Mouse (Mus musculus) spleen, adult 12 weeks (tissue): ENCODE data around the gene Nectin1.

Source experiments
- DNase-seq: peaks from one replicate; pipeline ENCODE4 v3.0.0; 2022; ENCODE audit warnings: low spot score

The Nectin1 gene

DNA sequence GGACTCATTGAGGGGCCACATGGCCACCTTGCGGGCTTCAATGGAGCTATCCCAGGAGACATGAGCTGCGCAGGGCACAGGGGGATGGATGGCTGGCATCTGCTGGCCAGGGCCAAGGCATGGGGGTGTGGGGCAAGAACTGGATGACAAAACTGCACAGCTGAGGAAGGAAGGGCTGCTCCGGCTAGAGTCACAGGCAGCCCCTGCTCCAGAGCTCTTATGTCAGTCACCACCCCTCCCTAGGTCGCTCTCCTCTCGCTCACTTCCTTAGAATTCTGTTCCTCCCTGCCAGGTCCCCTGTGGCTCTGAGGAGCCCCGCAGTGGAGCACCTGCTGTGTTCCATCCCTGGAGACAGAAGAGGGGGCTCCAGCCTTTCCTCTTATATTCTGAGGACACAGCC lies 63.8 kb downstream of the Nectin1 start:
- no peak for DNase-seq

DNA sequence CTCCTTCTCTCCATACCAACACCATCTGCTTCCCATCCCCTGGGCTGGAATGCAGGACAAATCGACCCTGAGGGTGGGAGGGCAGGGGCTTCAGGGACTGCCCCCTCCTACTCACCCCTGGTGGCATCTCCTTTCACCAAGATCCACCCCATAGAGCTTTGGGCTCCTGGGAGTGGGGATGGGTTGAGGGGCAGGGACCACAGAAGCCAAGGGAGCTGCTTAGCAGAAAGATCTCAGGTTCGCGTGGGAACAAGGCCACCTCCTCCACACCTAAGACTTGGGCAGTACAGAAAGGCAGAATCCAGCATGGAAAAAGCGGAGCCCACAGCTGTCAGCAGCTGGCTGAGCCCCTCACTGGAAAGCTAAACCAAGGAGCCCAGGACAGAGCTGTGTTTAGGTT lies 64.3 kb downstream of the Nectin1 start:
- DNase-seq: no peak

DNA sequence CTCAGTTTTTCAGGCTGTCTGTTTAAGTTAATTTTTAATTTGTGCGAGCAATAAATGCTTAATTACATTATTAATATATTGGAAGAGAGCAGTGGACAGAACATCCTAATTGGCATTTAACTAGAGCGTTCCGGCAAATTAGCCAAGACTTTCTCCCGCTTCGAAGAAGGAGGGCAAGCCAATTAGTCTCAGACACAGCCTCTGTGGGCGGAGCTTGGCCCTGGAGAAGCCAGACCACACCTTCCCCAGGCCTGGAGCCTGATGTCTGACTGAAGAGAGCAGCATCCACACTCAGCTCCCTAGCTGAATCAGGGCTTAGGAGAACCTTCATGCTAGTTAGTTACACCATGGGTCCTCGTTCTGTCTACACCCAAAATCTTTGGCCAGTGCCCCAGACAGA lies 64.8 kb downstream of the Nectin1 start:
- DNase-seq: no peak

DNA sequence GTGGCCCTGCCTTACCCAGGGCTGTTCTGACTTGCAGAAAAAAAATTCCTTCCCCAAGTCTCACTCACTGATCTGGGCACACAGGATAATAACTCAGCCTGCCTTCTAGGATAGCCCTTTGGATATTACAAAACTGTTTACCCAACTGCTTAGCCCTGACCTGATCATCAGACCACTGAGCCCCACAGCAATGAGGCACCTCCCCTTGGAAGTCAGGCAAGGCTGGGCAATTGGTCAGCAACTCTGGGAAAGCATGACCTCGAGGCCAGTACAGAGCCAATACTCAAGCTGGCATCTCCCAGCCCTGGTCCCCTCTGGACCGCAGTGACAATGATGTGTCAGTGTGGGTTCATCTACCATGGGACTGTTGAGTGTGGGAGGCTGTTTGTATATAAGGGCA lies 69.4 kb downstream of the Nectin1 start:
- DNase-seq: no peak

DNA sequence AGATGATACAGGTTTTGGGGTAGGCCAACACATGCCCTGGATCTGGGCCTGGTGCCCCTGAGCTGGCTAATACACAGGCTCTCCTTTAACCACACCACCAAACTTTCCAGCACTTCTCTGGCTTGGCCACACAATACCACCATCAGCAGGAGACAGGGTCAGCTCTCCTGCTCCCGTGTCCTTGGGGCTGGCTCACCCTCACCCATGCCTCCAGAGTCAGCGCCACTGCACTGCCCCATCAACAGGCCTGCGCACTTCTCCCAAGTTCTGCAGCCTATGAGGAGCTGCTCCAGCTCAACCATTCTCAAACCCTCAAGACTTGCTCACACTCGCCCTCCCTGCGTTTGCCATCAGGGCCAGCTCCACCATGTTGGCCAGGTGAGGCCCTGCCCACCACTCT lies 78.4 kb downstream of the Nectin1 start:
- DNase-seq: no peak

DNA sequence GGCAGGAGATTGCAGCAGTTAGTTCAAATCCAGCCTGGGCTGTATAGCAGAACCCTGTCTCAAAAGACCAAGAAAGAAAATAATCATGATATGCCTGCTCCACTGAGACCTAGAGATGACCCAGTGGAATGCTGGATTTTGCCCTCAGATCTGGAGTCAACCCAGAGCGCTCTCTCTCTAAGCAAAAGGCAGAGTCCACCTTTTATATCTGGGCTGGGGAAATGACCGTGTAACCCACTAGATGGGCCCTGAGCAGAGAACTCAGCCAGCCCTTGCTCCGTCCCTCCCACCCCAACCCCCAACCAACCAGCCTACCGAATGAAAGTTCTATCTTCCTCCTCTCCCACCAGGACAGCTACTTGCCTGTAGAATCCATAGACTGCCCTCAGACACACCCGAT lies 81.4 kb downstream of the Nectin1 start:
- no peak for DNase-seq

DNA sequence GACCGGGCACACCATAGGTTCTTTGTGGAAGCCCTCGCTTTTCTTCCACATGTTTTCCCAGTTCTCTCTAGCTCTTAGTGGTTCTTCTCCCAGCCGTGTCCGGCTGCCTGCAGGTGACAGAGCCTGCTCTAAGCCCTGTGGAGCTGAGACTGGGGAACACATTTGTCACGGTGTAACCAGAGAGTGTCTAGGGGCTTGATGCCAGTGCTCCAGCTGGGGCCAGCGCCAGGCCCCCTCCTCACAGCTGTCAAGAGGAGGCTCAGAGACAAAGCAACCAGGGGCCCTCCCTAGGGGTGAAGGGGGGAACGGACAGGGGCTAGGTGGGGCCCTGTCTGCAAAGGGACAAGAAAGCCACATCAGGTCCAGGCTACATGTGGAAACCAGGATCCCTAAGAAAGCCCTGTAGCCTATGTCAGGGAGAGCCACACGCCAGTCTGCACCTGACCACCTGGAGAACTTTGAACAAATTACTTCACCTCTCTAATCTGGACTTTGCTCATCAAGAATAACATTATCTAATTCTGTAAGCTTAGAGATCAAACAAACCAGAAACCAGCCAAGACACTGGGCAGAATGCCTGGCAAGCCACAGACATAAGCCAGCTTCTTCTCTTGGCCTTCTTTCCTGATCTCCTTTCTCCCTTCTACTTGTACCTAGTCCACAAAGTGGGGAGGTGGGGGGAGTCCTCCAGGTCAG lies 82.9 kb downstream of the Nectin1 start:
- DNase-seq: no peak

DNA sequence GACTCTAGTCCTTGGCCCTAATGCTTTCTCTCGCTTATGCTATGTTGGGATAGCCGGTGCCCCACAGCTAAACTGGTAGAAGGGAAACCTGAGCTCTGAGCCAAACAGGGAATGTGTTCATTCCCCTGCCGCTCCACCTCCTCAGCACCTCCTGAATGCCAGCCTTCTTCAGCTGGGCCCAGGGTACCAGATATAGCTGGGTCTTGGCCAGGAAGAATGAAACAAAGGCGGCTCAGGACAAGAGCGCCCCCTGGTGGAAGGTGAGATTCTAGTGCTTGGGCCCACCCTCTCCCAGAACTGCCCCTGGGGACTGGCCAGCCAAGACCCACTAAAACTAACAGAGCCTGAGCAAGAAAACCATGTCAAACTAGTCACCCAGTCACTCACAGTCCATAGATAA lies 83.8 kb downstream of the Nectin1 start:
- peak; percentile 17 for DNase-seq

DNA sequence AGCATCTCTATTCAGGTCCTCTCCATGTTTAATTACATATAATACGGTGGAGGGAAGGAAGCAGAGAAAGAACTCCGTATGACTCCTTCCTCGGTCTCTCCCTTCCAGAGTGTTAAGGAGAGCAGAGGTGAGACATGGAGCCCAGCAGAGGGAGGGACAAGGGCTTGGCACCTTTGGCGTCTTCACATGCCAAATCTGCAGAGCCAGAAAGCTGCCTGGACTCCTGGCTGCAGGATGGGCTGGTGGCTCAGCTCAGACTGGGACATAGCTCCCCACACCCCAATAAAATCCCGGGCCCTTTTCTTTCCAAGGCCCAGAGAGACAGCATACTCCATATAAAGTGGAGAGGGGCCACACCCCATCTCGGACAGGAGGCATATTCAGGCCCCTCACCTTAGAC lies 85.2 kb downstream of the Nectin1 start:
- no peak for DNase-seq

DNA sequence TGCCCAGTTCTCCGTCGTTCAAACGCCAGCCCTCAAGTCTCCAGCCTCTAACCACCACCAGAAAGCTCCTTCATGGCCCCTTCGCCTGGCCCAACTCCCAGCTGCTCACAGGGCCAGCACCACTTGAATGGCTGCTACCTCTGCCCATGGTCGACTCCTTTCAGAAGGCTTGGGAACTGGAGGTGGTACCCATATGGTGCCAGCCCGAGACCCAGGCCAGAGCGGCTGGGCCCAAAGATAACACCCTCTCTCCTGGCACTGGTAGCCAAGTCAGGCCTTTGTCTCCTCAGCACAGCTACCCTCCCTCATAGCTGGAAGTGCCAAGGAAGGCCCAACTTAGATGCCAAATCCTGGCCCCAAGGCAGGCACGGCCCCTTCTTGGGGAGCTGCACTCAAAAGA lies 89.4 kb downstream of the Nectin1 start:
- no peak for DNase-seq

DNA sequence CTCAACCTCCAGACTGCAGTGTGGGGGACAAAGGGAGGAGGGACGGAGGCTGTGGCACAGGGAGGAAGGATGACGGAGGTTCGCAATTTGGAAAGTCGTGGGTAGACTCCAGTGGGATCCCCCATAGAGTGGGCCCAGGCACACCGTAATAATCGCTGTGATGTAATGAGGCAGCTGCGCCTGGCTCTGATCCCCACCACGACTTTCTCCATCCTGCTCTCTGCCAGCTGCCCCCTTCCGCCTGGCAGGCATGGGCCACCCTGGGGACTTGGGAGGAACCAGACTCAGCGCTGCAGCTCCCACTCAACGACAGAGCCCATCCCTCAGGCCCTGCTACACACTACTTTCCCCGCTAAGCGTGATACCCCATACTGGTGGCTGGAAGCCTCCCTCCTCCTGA lies 90.5 kb downstream of the Nectin1 start:
- DNase-seq: no peak

DNA sequence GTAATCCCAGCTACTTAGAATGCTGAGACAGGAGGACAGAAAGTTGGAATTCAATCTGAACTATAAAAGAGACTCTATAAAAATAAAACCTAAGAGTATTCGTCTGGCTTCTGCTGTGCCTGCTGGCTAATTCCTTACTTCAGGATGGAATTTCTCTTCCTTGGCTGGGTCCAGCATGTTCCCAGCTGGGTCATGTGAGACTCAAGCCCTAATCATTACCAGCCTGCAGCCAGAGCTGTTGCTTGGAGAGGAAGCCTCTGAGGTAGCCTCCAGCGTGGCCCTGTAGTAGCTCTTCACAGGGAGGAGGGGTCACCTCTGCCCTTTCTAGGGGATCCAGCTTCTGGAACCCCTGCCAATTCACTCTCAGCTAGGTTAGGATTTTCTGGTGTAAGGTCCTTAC lies 94.8 kb downstream of the Nectin1 start:
- DNase-seq: no peak

DNA sequence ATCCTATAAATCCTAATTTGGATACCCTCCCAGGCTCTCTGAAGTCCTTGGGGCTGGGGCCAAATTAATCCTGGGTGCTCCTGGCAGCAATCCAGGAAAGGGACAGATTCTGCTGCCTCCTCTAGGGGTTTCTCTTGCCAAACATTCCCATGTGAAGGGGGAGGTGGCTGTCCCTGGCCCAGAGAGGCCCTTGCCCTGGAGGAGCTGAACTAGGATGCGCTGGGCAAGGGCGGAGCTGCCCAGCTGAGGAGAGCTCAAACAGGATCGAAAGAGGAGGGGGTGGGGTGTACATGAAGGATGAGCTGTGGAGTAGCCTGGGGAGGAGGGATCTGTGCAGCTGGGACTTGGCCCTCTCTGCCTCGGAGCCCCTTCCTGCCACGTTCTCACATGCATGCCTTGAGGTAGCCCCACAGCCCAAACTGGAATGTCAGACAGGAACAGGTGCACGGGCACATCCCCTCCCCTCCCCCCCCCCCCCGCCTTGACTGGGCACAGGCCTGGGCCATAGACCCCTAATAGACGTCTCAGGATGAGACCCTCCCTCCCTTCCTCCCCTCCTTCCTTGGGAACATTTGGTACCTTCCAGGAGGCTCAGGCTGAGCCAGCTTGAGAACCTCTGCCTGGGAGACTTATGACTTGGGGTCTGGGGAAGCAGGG lies 99.3 kb downstream of the Nectin1 start:
- no peak for DNase-seq

DNA sequence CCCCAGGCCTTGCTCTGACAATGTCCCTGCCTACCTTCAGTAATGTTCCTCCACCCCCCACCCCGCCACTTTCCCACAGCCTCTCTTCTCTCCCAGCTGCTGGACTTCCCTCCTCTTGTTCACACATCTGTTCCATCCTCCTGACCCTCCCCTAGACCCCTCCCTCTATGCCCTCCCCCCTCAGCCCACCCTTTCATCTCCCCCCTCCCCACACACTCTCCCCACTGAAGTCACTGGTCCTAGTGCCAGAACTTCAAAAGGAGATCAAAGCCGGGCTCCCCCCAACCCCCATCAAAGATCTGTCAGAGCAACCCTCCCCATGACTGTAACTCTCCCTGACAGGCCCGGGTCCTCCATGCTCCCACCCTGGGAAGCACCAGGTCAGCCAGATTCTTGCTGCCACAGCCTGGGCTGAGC lies 99.9 kb downstream of the Nectin1 start:
- DNase-seq: no peak

DNA sequence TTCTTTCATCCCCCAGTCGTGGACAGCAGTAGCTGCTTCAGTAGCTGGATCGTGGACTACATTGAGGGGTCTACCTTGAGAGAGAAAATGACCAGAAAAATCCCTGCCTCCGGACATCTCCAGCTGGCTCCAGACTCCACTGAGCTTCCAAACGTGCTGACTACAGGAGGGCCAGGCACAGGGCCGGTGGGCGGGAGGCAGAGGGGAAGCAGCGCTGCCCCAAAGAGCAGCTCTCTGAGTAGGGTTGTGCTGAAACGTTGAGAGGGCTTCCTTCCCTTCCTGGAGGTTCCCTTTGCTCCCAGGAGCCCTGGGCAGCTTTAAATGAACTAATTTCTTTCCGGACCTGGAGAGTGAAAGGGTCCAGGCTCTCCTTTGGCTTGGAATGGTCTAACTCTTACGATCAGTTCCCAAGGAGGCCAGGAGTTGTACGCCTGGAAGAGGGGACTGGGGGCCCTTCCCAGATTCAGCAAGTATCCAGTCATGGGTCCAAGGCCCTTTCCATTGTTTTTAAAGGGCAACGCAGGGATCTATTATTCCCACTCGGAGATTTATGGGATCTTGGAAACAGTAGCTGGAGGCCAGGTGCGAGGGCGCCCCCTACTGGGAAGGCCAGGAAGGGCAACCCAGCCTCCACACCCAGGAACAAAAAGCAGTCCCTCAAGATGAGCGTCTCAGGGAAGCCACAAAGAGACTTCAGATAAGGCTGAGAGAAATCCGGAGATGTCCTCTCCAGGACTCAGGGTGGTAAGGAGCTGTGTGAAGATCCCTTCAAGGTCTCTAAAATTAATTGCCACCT lies 102.1 kb downstream of the Nectin1 start:
- no peak for DNase-seq

DNA sequence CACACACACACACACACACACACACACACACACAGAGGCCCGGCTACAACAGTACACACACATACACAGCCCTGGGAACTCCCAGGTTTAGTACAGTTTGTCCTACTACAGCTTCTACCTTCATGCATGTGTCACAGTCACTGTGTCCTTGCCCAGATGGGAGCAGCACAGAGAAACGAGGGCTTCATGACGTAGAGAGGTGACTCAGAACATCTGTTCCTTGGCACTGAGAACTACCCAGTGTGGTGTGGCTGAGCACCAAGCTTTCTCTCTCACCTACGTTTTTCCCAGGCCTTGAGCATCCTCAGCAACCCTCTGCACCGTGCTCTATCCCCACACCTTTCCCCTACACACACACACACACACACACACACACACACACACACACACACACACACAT lies 104.1 kb downstream of the Nectin1 start:
- no peak for DNase-seq

DNA sequence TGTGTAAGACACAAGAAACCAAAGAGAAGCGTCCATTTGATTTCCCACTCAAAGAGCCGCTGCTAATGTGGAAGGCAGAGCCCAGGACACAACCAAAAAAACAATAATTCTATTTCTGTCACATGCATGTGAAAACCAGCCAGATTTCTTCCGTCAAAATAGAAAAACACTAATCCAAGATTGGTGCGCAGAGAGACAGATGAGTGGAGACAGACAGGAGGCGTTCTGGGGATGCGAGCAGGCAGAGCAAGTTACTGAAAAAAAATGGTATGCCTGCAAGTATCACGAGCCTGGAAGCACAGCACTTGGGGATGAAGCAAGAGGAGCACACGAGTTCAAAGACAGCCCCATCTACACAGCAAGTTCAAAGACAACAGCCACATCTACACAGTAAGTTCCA lies 106.5 kb downstream of the Nectin1 start:
- no peak for DNase-seq

DNA sequence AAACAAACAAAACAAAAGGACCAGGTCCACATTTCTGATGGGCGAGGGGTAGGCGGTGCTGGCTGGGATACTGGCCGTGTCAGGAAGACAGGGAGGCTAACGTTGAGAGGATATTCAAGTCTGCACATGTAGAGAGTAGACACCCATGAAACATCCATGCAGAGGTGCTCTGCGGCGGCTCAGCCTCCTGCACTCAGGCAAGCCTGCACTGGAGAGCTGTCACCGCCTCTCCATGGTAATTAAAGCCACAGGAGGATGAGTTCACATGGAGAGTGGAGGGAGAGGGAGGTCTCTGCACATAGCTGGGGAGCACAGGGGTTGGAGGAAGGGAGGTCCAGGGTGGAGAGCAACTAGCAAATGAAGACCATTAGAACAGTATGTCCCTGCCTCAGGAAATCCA lies 107.4 kb downstream of the Nectin1 start:
- no peak for DNase-seq

DNA sequence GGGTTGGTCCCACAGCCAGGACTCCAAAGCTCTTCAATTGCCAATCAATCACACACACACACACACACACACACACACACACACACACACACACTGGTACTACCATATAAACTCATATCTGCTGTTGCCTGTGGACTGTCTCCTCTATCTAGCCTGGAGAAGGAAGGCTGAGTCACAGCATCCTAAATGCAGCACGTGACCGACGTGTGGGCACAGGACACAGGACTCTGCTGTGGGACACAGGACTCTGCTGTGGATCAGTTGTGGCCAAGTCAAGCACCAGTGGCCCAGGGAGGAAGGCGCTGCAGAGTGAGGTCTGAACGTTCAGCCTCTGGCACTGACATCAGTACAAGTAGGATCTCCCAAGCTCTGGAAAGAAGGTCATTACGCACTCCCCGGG lies 112.1 kb downstream of the Nectin1 start:
- no peak for DNase-seq
